Mouse (Mus musculus) urinary bladder, postnatal 36 days (tissue): ENCODE measurements around the gene Foxk1.
A peak's percentile ranks its signal among the peaks of the same experiment; 100 is the strongest.

Experiments used
- DNase-seq, 2 experiments: peaks; one replicate each; pipeline ENCODE4 v3.0.0; 2022; ENCODE audit warnings: low spot score in 2 of 2, mixed read lengths in 1 of 2

Gene Foxk1

DNA sequence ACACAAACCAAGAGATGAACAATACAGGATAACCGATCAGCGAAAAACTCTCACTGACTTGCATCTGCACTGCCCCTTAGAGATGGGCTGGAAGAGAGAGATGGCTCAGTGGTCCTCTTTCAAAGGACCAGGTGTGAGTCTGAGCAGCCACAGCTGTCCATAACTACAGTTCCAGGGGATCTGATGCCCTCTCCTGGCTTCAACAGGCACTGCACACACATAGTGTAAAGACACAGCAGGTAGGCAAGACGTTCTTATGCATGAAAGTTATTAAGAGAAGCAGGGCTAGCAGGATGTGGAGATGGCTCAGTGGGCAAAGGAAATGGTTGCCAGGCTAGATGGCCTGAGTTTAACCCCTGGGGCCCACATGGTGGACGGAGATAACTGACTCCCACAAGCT lies 13.6 kb upstream of the Foxk1 start:
- no peak for DNase-seq

- no peak for DNase-seq
Measured at GRCm38 (mm10) chr5:142391691-142392090, 9.6 kb upstream of the Foxk1 start.

GRCm38 (mm10) chr5:142394602-142395252 lies 6.6 kb upstream of the Foxk1 start:
- no peak for DNase-seq

GRCm38 (mm10) chr5:142395909-142396308 lies 5.4 kb upstream of the Foxk1 start:
- no peak for DNase-seq

DNA sequence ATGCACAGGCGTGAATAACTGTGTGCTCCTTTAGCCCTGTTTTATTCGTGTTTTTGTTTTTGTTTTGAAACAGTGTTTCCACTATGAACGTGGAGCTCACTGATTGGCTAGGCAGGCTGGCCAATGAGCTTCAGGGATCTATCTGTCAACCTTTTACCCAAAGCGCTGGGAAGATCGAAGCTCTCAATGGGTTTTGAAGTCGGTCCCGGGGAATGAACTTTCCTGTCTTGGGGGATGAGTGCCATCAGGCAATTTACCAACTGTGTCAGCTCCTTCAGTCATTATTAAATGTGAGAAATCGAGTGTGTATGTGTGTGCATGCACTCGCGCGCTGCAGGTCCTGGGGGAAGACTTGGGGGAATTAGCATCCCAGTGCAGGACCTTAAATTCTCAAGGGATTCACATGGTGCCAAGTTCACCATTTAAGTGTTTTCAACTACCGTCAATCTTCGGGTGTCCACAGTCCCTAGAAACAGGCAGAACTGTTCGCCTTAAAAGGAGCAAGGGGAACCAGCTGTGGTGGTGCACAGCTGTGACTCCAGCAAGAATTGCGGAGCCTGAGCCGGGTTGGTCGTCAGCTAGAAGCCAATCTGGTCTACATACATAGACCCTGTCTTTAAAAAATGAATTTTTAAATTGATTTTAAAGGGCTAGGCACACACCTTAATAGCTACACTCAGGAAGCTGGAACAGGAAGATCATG lies 965 bp upstream of the Foxk1 start:
- no peak for DNase-seq

DNA sequence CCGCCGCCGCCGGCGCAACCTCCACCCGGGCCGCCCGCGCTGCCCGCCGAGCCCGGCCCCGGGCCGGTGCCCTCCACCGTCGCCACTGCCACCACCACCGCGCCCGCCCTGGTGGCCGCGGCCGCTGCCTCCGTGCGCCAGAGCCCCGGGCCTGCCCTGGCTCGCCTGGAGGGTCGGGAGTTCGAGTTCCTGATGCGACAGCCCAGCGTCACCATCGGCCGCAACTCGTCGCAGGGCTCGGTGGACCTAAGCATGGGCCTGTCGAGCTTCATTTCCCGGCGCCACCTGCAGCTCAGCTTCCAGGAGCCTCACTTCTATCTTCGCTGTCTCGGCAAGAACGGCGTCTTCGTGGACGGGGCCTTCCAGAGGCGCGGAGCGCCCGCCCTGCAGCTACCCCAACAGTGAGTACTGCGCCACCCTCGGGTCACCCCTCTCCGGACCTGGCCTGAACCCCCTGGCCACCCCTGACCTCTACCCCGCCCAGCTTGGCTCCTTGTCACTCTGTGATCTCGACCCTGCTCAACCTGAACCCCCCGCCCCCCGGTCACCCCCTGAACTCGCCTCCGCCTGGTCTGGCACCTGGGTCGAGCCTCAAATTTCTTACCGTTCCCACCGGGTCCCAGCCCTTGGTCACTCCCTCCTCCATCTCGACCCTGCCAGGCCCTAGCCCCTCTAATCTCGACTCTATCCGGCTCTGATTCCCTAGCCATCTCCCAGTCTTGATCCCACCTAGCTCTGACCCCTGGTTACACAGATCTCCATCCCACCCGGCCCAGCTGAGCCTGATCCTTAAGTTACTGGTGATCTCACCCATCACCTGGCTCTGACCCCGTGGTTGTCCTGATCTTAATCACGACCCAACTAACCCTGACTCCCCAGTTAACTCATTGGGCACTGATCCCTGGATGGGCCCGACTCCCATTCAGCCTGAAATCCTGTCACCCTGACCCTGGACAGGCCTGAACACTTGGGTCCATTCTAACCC lies 636 bp downstream of the Foxk1 start:
- DNase-seq, result peak in 1 of 2 experiments; percentile 42

DNA sequence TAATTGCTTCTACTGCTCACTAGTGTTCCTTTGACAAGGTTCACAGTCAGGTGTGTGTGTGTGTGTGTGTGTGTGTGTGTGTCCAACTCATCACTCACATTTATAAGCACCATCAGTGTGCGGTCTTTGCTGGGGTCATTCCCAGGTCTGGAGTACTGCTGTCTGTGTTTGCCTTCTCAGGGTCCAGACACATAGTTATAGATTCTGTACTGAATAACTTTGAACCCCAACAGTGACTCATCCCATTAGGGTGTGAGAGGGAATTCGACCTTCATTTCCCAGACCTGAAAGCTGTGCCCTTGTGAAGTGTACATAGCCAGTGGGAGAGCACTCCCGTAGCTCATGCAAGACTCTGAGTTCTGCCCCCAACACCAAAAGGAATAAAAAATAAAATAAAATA lies 2.4 kb downstream of the Foxk1 start:
- no peak for DNase-seq

GRCm38 (mm10) chr5:142404307-142404706 lies 3.0 kb downstream of the Foxk1 start:
- no peak for DNase-seq

- DNase-seq, result no peak
Measured at GRCm38 (mm10) chr5:142405426-142405825, 4.1 kb downstream of the Foxk1 start.

DNA sequence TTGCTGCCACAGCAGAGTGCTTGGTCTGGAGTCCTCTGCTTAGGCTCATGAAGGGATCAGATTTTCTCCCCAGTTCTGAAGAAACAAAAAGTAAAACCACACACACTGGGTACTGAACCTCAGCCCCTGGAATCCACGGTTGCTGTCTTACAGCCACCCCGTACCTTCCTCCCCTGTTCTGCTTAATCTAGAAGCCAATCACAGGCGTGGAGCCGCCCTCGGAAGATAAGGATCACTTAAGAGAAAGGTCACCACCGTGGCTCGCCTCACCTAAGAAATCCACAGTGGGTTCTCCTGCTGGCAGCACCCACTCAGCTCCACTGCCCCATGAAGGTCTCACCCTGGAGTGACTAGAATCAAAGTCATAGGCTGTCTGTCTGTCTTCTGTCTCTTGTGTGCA lies 5.1 kb downstream of the Foxk1 start:
- DNase-seq, result no peak

DNA sequence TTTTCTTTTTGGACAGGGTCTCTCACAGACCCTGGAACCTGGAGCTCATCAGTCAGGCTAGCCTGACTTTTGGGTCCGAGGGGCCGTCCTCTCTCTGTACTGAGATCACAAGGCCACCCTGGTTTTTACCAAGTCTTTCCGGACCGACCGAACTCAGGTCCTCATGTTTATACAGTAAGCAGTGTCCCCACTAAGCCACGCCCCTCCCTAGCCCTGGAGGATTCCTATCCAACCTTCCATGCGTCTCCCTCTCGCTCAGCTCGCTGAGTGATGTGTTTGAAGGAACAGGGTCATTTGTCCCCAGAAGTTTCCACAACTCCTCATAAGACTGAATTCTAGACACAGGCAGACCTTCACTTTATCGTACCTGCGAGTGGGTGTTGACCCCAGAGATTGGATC lies 5.6 kb downstream of the Foxk1 start:
- no peak for DNase-seq

DNA sequence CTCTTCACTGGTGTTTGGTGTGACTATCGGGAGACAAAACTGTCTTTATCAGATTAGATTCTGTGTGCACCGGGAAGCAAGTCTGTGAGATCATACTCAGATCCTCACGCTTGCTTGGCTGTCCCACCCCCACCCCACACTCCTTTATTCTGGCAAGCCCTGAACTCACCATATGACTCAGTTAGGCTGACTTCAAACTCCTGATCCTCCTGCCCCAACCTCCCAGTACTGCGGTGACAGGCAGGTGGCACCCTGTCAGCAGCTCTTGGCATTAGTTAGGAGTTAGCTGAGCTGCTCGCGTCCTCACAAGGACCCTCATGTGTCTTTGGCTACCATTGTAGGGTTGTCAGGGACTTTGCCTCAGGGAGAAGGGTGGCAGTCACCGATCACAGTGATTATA lies 6.1 kb downstream of the Foxk1 start:
- no peak for DNase-seq

GRCm38 (mm10) chr5:142409169-142409568 lies 7.9 kb downstream of the Foxk1 start:
- DNase-seq, result no peak

DNA sequence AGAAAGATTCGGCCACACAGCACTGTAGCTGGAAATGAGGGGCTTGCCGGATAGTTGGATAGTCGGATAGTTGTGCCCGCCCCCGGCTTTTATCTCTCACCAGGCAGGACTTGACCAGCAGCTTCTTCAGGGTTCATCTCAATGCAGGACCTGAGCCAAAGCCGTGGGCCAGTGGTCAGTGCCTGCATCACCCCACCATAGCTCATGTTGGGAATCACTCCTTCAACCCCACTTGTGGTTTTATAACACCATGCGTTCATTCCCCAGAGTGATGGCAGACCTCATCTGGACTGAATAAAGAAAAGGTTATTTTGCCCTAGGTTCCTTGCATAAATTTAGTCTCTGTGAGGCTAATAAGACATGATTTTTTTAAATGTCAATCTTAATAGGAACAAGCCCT lies 9.1 kb downstream of the Foxk1 start:
- no peak for DNase-seq

GRCm38 (mm10) chr5:142412678-142413385 lies 11.5 kb downstream of the Foxk1 start:
- DNase-seq, result no peak

GRCm38 (mm10) chr5:142413723-142414445 lies 12.6 kb downstream of the Foxk1 start:
- DNase-seq, result no peak

- DNase-seq, result no peak
Measured at GRCm38 (mm10) chr5:142415401-142415800, 14.1 kb downstream of the Foxk1 start.

GRCm38 (mm10) chr5:142416070-142416775 lies 14.9 kb downstream of the Foxk1 start:
- no peak for DNase-seq

DNA sequence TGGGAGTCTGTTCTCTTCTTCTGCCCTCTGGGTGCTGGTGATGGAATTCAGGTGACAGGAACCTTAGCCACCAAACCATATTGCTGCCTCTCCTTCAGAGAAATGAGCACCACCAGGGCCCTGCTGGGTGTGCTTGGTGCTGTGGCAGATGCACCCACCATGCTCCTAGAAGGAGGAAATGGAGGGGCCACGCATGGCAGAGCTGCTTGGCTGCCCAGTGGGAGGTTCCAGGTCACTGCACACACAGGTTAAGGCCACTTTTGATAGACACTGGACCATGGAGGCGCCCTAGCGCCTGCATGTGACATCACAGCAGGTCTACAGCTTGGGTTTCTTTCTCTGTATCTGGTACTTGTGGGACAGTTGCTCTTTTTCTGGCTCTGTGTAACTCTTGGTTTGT lies 15.8 kb downstream of the Foxk1 start:
- no peak for DNase-seq

- DNase-seq, result no peak
Measured at GRCm38 (mm10) chr5:142417876-142418275, 16.6 kb downstream of the Foxk1 start.
